Mouse (Mus musculus) thymus, postnatal 14 days (tissue): ENCODE results near the gene Exosc5.

Experiments used
- DNase-seq: peaks from one replicate; pipeline ENCODE4 v3.0.0; 2021

Exosc5 gene

DNA sequence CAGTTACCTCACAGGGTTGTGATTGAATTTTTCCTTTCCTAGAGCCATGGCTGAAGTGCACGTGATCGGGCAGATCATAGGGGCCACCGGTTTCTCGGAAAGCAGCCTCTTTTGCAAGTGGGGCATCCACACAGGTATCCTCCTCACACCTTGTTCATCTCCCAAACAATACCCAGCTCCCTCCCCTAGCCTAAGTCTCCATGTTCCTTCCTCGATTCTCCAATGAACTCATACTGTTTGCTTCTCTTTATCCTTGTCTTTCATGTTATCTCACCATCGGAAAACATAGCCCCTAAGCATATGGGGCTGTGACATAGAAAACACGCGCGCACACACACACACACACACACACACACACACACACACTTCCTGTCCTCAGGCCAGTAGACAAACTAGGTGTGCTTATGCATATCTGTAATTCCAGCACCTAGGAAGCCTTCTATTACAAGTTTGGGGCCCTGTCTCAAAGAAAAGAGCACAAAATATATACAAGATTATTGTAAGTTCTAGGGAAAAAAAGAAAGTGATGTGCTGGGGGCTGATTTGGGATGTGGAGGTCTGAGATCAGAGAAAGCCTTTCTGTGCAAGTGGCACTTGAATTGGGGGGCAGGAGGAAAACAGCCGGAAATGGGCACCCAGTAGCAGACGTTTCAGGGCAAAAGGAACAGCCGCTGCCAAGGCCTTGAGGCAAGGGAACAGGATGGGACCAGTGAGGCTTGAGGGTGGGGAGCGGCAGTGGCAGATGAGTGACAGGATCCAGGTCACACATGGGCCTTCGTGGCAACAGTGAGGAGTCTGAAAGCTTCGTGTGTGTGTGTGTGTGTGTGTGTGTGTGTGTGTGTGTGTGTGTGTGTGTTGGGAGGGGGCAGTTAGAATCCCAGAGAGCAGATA lies 22.6 kb downstream of the Exosc5 start:
- peak; percentile 77 for DNase-seq

DNA sequence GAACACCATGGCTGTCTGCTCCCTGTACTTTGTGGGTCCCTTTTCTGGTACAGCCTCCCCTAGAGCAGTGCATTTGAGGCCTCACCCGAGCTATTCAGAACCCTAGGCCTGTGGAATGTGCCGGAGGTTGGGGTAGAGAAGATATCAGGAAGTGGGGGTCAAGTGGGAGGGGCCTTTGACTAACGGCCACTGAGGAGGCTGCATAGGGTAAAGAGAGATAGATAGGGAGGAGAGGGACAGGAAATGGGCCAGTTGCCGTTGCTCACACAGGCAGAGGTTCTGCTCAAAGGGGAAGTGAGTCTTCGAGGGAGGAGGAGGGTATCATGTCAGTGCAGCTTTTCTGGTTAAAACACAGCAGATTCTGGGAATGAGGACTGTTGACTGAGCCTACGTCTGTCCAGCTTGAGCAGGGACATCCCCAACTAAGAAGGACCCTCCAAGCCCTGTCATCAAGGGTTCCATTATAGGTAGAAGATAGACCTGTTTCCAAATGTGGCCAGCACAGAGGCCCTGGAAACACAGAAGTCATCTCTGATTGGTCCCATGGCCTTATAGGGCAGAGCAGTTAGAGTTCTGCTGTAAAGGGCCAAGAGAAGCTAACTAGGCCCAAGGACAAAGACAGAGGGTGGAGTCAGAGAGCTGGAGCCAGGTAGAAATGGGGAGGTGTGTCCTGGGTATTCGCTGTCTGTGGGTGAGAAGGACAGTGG lies 24.7 kb downstream of the Exosc5 start:
- DNase-seq = peak; percentile 75

DNA sequence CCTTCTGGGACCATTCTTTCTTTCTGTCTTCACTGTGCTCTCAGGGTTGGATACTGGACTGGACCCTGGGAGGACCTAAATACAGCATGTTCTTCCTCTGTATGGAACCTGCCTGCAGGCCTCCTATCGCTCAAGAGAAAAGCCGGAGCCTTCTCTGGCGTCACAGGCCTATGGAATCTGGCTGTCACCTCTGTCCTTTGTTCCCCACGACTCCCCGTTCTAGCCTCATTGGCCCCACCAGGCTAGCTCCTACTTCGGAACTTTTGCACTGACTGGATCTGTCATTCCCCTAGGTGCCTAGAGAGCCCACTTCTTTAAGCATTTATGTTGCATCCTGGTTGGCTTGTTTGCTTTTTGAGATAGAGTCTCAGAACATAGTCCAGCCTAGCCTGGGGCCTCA lies 25.7 kb downstream of the Exosc5 start:
- no peak for DNase-seq

DNA sequence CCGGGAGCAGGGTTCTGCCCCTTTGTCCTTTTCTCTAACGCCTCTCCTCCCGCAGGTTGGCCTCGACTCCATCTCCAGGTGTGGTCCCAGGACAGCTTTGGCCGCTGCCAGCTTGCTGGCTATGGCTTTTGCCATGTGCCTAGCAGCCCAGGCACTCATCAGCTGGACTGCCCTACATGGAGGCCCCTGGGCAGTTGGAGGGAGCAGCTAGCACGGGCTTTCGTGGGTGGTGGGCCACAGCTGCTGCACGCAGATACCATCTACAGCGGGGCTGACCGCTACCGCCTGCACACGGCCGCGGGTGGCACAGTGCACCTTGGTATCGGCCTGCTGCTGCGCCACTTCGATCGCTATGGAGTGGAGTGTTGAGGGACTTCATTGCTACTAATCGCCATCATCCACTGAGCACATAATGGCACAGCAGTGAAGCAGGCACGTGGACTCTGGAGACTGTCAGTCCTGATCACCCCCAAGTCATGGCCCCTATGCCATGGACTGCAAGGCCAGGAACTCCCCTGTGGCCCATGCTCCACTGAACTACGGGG lies 27.0 kb downstream of the Exosc5 start:
- DNase-seq = peak; percentile 35

DNA sequence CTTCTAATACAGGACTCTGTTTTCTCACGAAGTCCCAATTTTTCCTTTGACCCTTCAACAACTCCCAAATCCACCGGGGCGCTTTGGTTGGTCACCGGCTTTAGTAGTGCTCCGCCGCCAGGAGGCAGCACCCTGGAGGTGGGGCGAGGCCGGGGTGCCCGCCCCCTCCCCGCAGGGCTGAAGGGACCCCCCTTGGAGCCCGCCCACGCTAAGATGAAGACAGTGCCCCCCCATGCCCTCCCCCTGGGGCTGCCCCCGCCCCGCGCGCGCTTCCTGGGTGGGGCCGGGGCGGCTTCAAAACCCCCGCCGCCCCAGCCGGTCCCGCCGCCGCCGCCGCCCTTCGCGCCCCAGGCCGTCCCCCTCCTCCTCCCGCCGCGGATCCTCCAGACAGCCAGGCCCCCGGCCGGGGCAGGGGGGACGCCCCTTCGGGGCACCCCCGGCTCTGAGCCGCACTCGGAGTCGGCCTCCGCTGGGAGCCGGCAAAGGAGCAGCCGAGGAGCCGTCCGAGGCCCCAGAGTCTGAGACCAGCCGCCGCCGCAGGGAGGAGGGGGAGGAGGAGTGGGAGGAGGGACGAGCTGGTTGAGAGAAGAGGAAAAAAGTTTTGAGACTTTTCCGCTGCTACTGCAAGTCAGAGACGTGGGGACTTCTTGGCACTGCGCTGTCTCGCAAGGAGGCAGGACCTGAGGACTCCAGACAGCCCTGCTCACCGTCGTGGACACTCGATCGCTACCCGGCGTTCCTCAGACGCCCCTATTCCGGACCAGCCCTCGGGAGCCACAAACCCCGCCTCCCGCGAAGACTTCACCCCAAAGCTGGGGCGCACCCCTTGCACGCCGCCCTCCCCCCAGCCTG lies 27.9 kb downstream of the Exosc5 start, which contains the start of gene Tgfb1:
Gene Tgfb1, plus strand, starts transcription at position 323 of the 852 bp plus-strand sequence.
- DNase-seq = peak; percentile 95

DNA sequence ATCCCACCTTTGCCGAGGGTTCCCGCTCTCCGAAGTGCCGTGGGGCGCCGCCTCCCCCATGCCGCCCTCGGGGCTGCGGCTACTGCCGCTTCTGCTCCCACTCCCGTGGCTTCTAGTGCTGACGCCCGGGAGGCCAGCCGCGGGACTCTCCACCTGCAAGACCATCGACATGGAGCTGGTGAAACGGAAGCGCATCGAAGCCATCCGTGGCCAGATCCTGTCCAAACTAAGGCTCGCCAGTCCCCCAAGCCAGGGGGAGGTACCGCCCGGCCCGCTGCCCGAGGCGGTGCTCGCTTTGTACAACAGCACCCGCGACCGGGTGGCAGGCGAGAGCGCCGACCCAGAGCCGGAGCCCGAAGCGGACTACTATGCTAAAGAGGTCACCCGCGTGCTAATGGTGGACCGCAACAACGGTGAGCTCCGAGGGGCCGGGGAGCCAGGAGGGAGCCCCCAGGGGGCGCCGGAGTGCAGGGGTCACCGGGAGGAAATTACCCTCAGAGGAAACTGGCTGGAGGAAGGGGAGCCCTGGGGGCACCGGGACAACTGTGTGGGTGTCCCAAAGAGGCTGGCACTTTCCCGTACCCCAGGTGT lies 28.9 kb downstream of the Exosc5 start:
- peak; percentile 89 for DNase-seq

DNA sequence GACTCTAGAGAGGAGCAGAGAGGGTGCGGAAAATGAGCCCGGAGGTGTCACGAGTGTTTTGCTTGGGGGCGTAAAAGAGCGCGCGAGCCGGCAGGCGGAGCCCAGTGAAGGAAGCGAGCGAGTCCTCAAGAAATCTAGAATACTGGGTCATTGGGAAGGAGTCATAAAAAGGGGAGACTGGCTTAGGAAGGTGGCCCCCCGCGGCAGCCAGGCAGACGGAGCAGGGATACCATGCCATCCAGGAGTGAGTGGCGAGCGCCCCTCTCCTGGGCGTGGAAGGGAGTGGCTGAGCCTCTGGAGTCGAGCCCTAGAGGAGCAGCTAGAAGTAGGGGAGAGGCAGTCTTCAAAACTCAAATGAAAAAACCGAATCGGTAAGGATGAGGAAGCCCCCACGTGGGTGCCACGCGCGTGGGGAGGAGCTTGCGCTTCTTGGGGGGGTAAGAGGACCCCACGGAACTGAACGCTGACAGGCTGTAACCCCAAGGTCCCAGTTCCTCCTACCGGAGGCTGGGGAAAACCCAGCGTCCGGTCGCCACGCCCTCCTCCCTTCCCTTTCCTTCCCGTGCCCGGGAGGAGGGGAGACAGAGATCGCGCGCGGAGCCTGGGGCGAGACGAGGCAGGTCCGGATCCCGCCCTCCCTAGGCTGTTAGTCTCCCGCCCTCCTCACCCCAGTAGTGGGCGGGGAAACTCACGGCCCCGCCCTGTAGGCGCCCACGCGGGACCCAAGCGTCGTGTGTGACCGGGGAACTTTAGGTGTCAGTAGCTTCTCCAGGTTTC lies 30.0 kb downstream of the Exosc5 start:
- DNase-seq = peak; percentile 85

DNA sequence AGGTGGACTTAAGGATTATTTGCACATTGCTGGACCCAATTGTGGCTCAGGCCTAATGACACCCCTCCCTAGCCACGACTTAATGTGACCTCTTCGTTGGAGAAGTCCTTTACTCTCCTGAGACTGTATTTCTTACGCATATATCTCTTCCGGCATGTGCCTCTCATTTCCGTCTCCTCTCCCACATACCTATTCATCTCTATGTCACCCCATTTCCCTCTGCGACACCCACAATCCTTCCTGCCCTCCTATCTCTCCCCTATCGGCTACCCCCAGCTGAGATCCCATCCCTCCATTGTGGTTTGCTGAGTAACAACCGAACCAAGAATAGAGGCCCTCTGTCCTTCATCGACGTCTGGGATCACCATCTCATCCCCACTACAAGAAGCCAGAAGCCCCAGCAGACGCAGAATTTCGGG lies 30.6 kb downstream of the Exosc5 start:
- peak; percentile 48 for DNase-seq

DNA sequence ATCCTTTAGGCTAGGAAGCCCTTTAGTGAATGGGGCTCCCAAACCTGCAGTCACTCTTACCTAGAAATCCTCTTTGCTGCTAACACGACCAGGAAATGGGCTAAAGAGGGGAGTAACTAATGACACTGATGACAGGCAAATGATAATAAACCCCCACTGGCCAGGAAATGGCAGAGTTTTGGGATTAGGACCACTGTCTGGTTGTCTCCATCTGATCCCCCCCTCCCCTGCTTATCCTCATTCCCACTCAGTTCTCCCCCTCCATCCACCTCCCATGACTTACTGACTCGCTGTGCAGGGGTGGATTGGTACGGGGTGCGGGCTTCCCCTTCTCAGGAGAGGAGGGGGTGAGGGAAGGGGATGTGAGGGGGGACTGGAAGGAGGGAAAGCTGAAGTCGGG lies 31.1 kb downstream of the Exosc5 start:
- DNase-seq = no peak

DNA sequence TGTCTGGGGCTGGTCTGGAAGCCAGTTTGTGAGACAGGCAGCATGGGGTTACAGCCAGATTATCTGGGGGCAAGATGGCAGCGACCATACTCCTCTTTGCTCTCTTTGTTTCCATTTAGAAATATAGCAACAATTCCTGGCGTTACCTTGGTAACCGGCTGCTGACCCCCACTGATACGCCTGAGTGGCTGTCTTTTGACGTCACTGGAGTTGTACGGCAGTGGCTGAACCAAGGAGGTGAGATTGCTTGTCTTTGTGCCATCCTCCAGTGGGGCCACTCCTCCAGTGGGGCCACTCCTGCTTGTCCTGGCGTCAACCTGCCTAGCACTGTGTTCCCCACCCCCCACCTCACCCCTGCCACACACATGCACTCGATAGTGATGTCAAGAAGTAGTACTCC lies 35.1 kb downstream of the Exosc5 start:
- DNase-seq = no peak

DNA sequence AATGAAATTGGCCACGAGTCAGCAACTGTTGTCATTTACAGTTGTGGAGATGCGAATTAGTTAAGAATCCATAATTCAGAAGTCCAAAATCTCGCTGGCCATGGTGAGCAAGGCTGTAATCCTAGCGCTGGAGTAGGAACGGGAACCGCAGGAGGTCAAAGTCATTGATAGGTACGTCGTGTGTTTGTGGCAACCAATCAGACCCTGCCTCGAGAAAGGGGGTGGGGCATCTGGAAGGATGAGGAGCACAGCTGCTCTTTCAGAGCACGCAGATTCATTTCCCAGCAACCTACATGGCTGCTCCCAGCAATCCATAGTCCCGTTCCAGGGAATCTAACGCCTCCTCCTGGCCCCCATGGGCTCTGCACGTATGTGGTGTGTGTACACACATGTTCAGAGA lies 40.9 kb downstream of the Exosc5 start:
- no peak for DNase-seq

DNA sequence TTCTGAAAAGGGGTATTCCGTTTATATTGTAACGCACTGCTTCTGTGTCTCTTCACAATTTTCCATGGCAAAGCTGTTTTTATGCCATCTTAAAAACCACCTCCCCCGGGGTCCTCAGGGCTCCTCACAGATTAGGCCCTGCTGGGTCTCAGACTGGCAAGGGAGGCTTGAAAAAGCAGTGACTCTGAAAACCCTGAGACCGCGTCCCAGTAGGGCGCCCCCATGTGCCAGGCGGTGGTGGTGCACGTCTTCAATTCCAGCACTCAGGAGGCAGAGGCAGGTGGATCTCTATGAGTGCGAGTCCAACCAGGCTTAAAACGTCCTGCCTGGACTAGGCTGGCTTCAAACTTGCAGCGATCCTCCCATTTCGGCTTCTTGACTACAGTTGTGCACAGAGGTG lies 41.8 kb downstream of the Exosc5 start:
- DNase-seq = no peak

DNA sequence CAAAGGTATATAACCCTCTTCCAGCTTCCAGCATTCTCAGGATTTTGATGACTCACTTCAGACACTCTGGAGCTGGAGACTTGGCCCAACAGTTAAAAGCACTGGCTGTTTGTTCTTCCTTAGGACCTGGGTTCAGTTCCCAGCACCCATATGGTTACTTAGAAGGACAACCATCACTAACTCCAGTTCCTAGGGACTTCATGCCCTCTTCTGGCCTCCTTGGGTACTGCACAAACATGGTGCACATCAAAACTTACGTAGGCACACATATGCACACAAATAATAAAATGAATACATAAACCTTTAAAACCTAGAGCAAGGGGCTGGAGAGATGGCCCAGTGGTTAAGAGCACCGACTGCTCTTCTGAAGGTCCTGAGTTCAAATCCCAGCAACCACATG lies 43.4 kb downstream of the Exosc5 start:
- no peak for DNase-seq

DNA sequence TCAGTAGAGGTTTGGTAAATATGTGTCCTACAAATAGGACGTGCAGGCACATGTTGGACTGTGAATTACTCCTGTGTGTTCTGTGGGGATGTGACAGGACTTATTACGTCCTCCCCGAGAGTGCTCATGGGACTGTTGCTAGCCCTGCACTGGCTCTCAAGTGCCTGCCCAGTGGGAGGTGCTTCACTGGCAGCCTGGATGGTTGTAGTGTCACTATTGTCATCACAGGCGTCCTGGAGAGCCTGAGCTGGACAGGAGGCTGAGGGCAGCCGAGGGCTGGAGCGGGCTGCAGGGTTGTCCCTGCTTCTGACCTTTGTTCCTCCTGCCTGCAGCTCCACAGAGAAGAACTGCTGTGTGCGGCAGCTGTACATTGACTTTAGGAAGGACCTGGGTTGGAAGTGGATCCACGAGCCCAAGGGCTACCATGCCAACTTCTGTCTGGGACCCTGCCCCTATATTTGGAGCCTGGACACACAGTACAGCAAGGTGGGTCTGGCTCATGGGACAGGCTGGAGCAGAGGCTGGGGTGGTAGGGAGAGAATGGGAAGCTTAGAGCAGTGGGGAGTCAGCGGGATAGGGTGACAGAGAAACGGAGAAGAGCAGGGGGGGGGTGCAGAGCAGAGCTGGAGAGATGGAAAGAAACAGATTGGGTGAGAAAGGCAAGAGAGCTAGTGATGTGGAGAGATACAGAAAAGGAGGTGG lies 45.0 kb downstream of the Exosc5 start:
- no peak for DNase-seq

DNA sequence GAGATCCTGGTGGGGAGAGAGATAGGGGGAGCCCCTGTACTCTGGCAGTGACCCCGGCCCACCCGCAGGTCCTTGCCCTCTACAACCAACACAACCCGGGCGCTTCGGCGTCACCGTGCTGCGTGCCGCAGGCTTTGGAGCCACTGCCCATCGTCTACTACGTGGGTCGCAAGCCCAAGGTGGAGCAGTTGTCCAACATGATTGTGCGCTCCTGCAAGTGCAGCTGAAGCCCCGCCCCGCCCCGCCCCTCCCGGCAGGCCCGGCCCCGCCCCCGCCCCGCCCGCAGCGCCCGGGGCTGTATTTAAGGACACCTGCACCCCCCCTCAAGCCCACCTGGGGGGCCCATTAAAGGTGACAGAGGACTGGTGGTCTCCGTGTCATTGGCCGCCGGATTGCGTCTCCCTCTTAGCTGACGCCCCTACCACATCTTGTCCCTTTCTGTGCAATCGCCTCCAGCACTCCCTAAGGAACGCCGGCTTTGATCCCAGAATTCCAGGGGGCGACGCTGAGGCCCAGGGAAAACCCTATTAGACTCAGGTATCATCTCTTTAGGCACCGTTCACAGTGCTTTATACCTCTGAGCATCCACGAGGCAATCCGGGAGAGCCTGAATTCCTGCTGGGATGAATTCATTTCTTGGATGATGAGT lies 45.9 kb downstream of the Exosc5 start:
- DNase-seq = no peak

DNA sequence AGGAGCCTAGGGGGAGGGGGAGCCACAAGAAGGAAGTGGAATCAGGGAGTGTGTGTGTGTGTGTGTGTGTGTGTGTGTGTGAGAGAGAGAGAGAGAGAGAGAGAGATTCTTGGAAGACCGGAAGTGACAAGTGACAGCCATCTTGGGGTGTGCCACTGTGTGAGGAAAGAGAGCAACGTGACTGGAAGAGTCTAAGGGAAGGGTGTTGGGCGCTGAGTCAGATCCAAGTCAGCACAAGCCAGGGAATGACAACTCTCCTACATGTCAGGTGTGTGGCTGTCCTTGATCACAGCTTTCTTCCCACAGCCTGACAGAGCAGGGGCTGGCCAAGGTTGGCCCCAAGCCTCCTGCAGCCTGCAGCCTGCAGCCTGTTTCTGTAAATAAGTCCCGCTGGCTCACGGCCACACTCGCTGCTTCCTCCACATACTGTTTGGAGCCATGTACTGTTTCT lies 46.9 kb downstream of the Exosc5 start:
- no peak for DNase-seq

DNA sequence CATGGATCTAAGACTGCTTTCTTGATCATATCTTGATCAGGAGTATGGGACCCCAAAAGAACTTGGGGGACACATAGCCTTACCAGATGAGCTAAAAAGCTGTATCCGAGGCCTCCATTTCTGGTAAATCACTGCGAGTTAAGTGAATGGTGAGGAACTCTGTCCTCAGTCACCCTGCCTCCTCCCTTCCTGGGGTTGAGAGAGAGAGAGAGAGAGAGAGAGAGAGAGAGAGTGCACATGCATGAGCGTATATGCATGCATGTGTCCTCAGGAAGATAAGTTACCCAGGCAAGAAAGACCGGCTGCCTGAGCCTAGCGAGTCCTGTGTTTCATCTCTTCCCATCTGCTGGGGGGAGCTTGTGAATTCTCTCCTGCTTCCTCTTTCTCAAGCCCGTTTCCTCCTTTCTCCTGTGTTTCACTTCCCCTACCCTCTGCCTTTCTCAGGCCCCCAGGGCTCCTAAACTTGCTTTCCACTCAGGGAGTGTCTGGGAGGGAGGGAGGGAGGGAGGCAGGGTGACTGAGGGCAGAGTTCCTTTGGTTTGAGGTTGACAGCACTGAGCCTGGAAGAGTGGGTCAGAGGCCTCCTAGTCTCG lies 47.7 kb downstream of the Exosc5 start:
- no peak for DNase-seq

DNA sequence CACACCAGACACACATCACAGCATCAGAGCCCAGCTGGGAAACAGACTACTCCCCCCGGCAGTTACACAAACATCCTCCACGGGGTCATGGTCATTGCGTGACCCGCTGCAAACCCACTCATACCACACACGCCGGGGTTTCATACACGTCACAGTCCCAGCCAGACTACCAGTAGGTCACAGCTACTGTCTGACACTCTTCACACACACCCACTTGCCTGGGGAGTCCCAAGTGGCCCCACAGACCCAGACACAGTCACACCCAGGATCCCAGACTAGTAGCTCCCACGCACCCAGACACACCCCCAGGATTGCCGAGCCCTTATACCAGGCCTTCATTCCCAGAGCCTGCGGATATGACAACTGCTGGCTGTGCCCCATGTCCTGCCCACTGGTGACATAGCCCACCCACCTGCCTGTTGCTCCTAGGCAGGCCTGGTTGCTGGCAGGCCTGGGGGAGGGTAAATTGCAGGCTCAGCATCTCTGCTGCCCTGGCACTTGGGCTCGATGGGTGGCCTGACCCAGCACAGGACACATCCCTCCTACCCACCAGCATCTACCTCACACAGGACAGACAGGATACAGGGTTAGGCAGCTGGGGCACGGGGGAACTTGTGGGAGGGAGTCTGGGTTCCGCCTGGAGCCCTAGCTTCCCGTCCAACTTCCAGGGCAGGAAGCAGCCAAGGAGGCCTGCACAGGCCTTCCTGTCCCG lies 48.8 kb downstream of the Exosc5 start:
- DNase-seq = no peak

DNA sequence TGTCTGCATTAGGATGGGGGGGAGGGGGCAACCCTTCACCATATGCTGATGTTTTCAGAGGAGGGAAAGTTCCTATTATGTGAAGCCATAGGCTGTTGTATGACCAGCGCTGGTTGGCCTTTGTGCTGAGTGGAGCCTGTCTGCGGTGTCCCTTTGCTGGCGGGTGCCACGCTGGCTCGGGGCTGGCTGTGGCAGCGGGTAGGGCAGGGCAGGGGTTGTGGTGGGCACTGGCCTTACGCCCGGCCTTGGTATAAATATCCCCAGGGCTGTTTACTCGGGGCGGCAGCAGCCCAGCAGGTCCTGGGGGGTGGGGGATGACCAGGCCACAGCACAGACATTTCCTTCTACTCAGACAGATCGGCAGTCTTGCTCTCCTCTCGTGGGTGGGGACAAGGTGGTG lies 51.0 kb downstream of the Exosc5 start:
- no peak for DNase-seq
